Mouse (Mus musculus): ENCODE data around the gene Cped1. TPM values are rescaled to one million over a fixed set of nuclear protein-coding genes. Genes with fewer than 3 reads are reported as not detected.

Gene Cped1
- total and polyA plus RNA-seq, 3 experiments = 0.22 TPM; not detected in 2

- Histone ChIP-seq H3K9me3 (replicated peaks) (no peaks in the 10 kb centered on the region), H3K36me3 (replicated peaks) (no peaks in the 10 kb centered on the region), H3K4me1 (ENCODE audit: insufficient read depth, low read depth, low read length) (no peaks in the 10 kb centered on the region), H3K4me3 (ENCODE audit: low read depth, low read length) (no peak overlapping the region), H3K27me3 (ENCODE audit: insufficient read depth, low read length) (no peaks in the 10 kb centered on the region)
- no peak for TF ChIP-seq GATA2 (IDR thresholded peaks at IDR 0.05; ENCODE audit: borderline replicate concordance, low read depth, low read length)
- DNase-seq (ENCODE audit: low spot score) (no peak), ATAC-seq (ENCODE audit: extremely low read depth, insufficient number of reproducible peaks, low FRiP score, poor library complexity, severe bottlenecking) (no peak)
These were observed 161.5 kb downstream of the Cped1 start for GRCm38 (mm10) chr6:22147236-22147635.

DNA sequence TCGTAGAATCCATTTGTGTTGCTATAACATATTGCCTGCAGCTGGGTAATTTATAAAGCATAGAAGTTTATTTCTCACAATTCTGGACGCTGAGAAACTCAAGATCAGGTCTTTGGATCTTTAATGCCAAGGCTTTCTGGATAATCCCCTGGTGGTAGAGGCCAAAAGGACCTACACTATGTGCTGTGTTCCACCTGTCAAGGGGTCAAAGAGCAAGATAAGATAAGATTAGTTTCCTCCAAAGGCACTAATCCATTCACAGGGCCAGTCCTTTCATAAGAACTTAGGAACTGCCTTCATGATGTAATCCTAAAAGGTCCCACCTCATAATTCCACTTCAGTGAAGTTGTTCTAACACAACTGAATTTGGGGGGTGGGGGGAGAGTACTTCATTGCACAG, 162.8 kb downstream of the Cped1 start:
- Histone ChIP-seq H3K9me3 (replicated peaks) (no peaks in the 10 kb centered on the region), H3K4me1 (ENCODE audit: insufficient read depth, low read depth, low read length) (no peaks in the 10 kb centered on the region), H3K36me3 (replicated peaks) (no peaks in the 10 kb centered on the region), H3K4me3 (ENCODE audit: low read depth, low read length) (no peak overlapping the region), H3K27me3 (ENCODE audit: insufficient read depth, low read length) (no peaks in the 10 kb centered on the region)
- no peak for ATAC-seq (ENCODE audit: extremely low read depth, insufficient number of reproducible peaks, low FRiP score, poor library complexity, severe bottlenecking)
- TF ChIP-seq GATA1 (IDR thresholded peaks at IDR 0.05; ENCODE audit: borderline replicate concordance, low read length) (no peak), GATA2 (IDR thresholded peaks at IDR 0.05; ENCODE audit: borderline replicate concordance, low read depth, low read length) (no peak), POLR2AphosphoS5 (IDR thresholded peaks at IDR 0.05; ENCODE audit: insufficient replicate concordance, low read depth, low read length) (no peak), TAL1 (conservative IDR thresholded peaks at IDR 0.05; ENCODE audit: low read depth, low read length) (no peak), CTCF (IDR thresholded peaks at IDR 0.05; ENCODE audit: low read depth, low read length) (no peak)
- DNase-seq (ENCODE audit: low spot score) = no peak

GRCm38 (mm10) chr6:22157461-22157860, 171.7 kb downstream of the Cped1 start:
- H3K9me3 ChIP-seq (replicated peaks) = no peaks in the 10 kb centered on the region
- TF ChIP-seq CTCF (IDR thresholded peaks at IDR 0.05; ENCODE audit: low read depth, low read length) (no peak), POLR2AphosphoS5 (IDR thresholded peaks at IDR 0.05; ENCODE audit: insufficient replicate concordance, low read depth, low read length) (no peak), TAL1 (conservative IDR thresholded peaks at IDR 0.05; ENCODE audit: low read depth, low read length) (no peak), GATA1 (IDR thresholded peaks at IDR 0.05; ENCODE audit: borderline replicate concordance, low read length) (no peak), GATA2 (IDR thresholded peaks at IDR 0.05; ENCODE audit: borderline replicate concordance, low read depth, low read length) (no peak)
- no peaks in the 10 kb centered on the region for H3K36me3 ChIP-seq (replicated peaks)
- no peaks in the 10 kb centered on the region; the same call in 1 of the 2 replicates for H3K27me3 ChIP-seq (ENCODE audit: insufficient read depth, low read length)
- DNase-seq (ENCODE audit: low spot score) (no peak), ATAC-seq (ENCODE audit: extremely low read depth, insufficient number of reproducible peaks, low FRiP score, poor library complexity, severe bottlenecking) (no peak)
- no peak overlapping the region for H3K4me3 ChIP-seq (ENCODE audit: low read depth, low read length)
- no peaks in the 10 kb centered on the region for H3K4me1 ChIP-seq (ENCODE audit: insufficient read depth, low read depth, low read length)

- DNase-seq (ENCODE audit: low spot score) = no peak
- Histone ChIP-seq H3K4me1 (ENCODE audit: insufficient read depth, low read depth, low read length) (no peaks in the 10 kb centered on the region), H3K27me3 (ENCODE audit: insufficient read depth, low read length) (peaks cover 3% of the 10 kb centered on the region; the same call in 1 of the 2 replicates), H3K4me3 (ENCODE audit: low read depth, low read length) (no peak overlapping the region), H3K9me3 (replicated peaks) (no peaks in the 10 kb centered on the region), H3K36me3 (replicated peaks) (no peaks in the 10 kb centered on the region)
- TF ChIP-seq GATA1 (IDR thresholded peaks at IDR 0.05; ENCODE audit: borderline replicate concordance, low read length) = no peak
- no peak for TF ChIP-seq TAL1 (conservative IDR thresholded peaks at IDR 0.05; ENCODE audit: low read depth, low read length)
- TF ChIP-seq POLR2AphosphoS5 (IDR thresholded peaks at IDR 0.05; ENCODE audit: insufficient replicate concordance, low read depth, low read length) = no peak
- no peak for ATAC-seq (ENCODE audit: extremely low read depth, insufficient number of reproducible peaks, low FRiP score, poor library complexity, severe bottlenecking)
These were observed 176.2 kb downstream of the Cped1 start for GRCm38 (mm10) chr6:22161944-22162343.

GRCm38 (mm10) chr6:22168388-22168787, 182.7 kb downstream of the Cped1 start:
- H3K4me3 ChIP-seq (ENCODE audit: low read depth, low read length) = no peak overlapping the region
- H3K9me3 ChIP-seq (replicated peaks) = no peaks in the 10 kb centered on the region
- H3K36me3 ChIP-seq (replicated peaks) = no peaks in the 10 kb centered on the region
- ATAC-seq (ENCODE audit: extremely low read depth, insufficient number of reproducible peaks, low FRiP score, poor library complexity, severe bottlenecking) = no peak
- TF ChIP-seq TAL1 (conservative IDR thresholded peaks at IDR 0.05; ENCODE audit: low read depth, low read length) (no peak), CTCF (IDR thresholded peaks at IDR 0.05; ENCODE audit: low read depth, low read length) (no peak), GATA1 (IDR thresholded peaks at IDR 0.05; ENCODE audit: borderline replicate concordance, low read length) (no peak), GATA2 (IDR thresholded peaks at IDR 0.05; ENCODE audit: borderline replicate concordance, low read depth, low read length) (no peak), POLR2AphosphoS5 (IDR thresholded peaks at IDR 0.05; ENCODE audit: insufficient replicate concordance, low read depth, low read length) (no peak)
- DNase-seq (ENCODE audit: low spot score) = no peak
- H3K27me3 ChIP-seq (ENCODE audit: insufficient read depth, low read length) = 0 out of 2 replicates have a peak, but pooled peaks cover 3% of the 10 kb centered on the region
- no peaks in the 10 kb centered on the region for H3K4me1 ChIP-seq (ENCODE audit: insufficient read depth, low read depth, low read length)

GRCm38 (mm10) chr6:22178721-22179295, 193.1 kb downstream of the Cped1 start:
- no peak overlapping the region for H3K4me3 ChIP-seq (ENCODE audit: low read depth, low read length)
- no peaks in the 10 kb centered on the region for H3K4me1 ChIP-seq (ENCODE audit: insufficient read depth, low read depth, low read length)
- DNase-seq (ENCODE audit: low spot score) = no peak
- H3K9me3 ChIP-seq (replicated peaks) = no peaks in the 10 kb centered on the region
- TF ChIP-seq GATA2 (IDR thresholded peaks at IDR 0.05; ENCODE audit: borderline replicate concordance, low read depth, low read length) (no peak), CTCF (IDR thresholded peaks at IDR 0.05; ENCODE audit: low read depth, low read length) (no peak), TAL1 (conservative IDR thresholded peaks at IDR 0.05; ENCODE audit: low read depth, low read length) (no peak), POLR2AphosphoS5 (IDR thresholded peaks at IDR 0.05; ENCODE audit: insufficient replicate concordance, low read depth, low read length) (no peak), GATA1 (IDR thresholded peaks at IDR 0.05; ENCODE audit: borderline replicate concordance, low read length) (no peak)
- H3K27me3 ChIP-seq (ENCODE audit: insufficient read depth, low read length) = no peaks in the 10 kb centered on the region
- ATAC-seq (ENCODE audit: extremely low read depth, insufficient number of reproducible peaks, low FRiP score, poor library complexity, severe bottlenecking) = no peak
- H3K36me3 ChIP-seq (replicated peaks) = no peaks in the 10 kb centered on the region

DNA sequence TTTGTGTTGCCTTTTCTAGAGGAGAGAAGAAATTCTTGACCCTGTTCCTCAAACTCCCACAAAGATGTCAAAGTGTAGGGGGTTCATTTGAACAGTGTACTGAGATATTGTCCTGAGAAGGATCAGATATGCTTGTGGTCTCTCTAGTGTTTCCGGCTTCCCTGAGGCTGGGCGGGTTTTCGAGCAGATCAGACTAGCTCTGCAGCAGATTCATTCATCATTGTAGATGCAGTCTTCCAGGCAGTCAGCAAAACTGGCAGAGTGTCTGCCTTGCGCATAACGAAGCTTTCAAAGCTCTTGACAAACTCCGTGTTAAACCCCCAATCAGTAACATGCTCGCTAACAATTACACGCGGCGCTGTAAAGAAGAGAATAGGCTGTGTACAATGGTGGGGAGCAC, 194.6 kb downstream of the Cped1 start:
- ATAC-seq (ENCODE audit: extremely low read depth, insufficient number of reproducible peaks, low FRiP score, poor library complexity, severe bottlenecking) (no peak), DNase-seq (ENCODE audit: low spot score) (no peak)
- no peak overlapping the region for H3K4me3 ChIP-seq (ENCODE audit: low read depth, low read length)
- no peaks in the 10 kb centered on the region for H3K27me3 ChIP-seq (ENCODE audit: insufficient read depth, low read length)
- TF ChIP-seq POLR2AphosphoS5 (IDR thresholded peaks at IDR 0.05; ENCODE audit: insufficient replicate concordance, low read depth, low read length) = no peak
- TF ChIP-seq CTCF (IDR thresholded peaks at IDR 0.05; ENCODE audit: low read depth, low read length) = no peak
- no peak for TF ChIP-seq TAL1 (conservative IDR thresholded peaks at IDR 0.05; ENCODE audit: low read depth, low read length)
- no peak for TF ChIP-seq GATA1 (IDR thresholded peaks at IDR 0.05; ENCODE audit: borderline replicate concordance, low read length)
- no peak for TF ChIP-seq GATA2 (IDR thresholded peaks at IDR 0.05; ENCODE audit: borderline replicate concordance, low read depth, low read length)
- H3K9me3 ChIP-seq (replicated peaks) = no peaks in the 10 kb centered on the region
- H3K36me3 ChIP-seq (replicated peaks) = no peaks in the 10 kb centered on the region
- no peaks in the 10 kb centered on the region for H3K4me1 ChIP-seq (ENCODE audit: insufficient read depth, low read depth, low read length)
